14 mouse cellular contexts compared by ENCODE assay signal in genomic region chr16:10327563-10328333, GRCm38 (mm10). TPM values are rescaled to one million over a fixed set of nuclear protein-coding genes. Genes with fewer than 3 reads are reported as not detected.
DNase-seq lines count a peak whose midpoint lies in the region; ATAC-seq and TF ChIP-seq lines count a peak whose summit lies in the region.
"Had no signal": no experiment of that assay in that cellular context is flagged by ENCODE, and none has a peak within 500 bp of the region (broad histone marks: within the 10 kb centered on the region; RNA-seq: fewer than 3 reads in every experiment).

No protein-coding gene starts in this region.

- no peaks in the 10 kb centered on the region for H3K27me3 ChIP-seq in lung, embryonic 15.5 days
- H3K27me3 ChIP-seq in liver, embryonic 16.5 days (ENCODE audit: control insufficient read depth, insufficient read depth, low read depth, low read length), result no peaks in the 10 kb centered on the region
- H3K27me3 ChIP-seq in heart, embryonic 12.5 days (replicated peaks), result 0 out of 2 replicates have a peak, but pooled peaks cover 3% of the 10 kb centered on the region
- H3K27me3 ChIP-seq: forebrain, embryonic 15.5 days had no signal

- no peak overlapping the region for H3K4me3 ChIP-seq in lung, embryonic 15.5 days
- H3K4me3 ChIP-seq in liver, embryonic 16.5 days (ENCODE audit: low read depth, low read length), result no peak overlapping the region
- H3K4me3 ChIP-seq in gastrocnemius, adult 2 months, result no peak overlapping the region
- no peak overlapping the region for H3K4me3 ChIP-seq in heart, embryonic 12.5 days
- H3K4me3 ChIP-seq: forebrain, embryonic 15.5 days; midbrain, embryonic 10.5 days had no signal

- H3K9ac ChIP-seq in lung, embryonic 15.5 days, result no peak overlapping the region
- H3K9ac ChIP-seq in liver, embryonic 16.5 days (ENCODE audit: low read depth, low read length), result no peak overlapping the region
- H3K9ac ChIP-seq in heart, embryonic 12.5 days, result no peak overlapping the region
- H3K9ac ChIP-seq: forebrain, embryonic 15.5 days had no signal

- ATAC-seq in lung, embryonic 15.5 days (ENCODE audit: borderline replicate concordance, extremely low read depth, low FRiP score, low TSS enrichment), result peak; percentile 70
- peak; percentile 91 for ATAC-seq in liver, embryonic 16.5 days (ENCODE audit: low read depth)
- no peak for ATAC-seq in heart, embryonic 12.5 days (ENCODE audit: insufficient number of reproducible peaks, low FRiP score)
- ATAC-seq: forebrain, embryonic 15.5 days had no signal

- no peak for DNase-seq in lung, postnatal 25 days (ENCODE audit: low spot score)
- peak; percentile 49 to 50 for DNase-seq in kidney, postnatal 36 days
- DNase-seq in spleen, postnatal 14 days (ENCODE audit: low spot score in 2 of 2), result no peak
- DNase-seq in gastrocnemius, adult 2 months, result no peak
- no peak for DNase-seq in c-Kit-positive CD71-positive TER-119-positive erythroid progenitor cells, embryonic 14.5 days (ENCODE audit: low spot score)
- DNase-seq: adrenal gland, adult 2 months; heart, adult 18-20 months; heart, postnatal 36 days had no signal

- H3K9me3 ChIP-seq in lung, embryonic 15.5 days, result no peaks in the 10 kb centered on the region
- H3K9me3 ChIP-seq in liver, embryonic 16.5 days (replicated peaks; ENCODE audit: control insufficient read depth, low read length), result no peaks in the 10 kb centered on the region
- H3K9me3 ChIP-seq in heart, embryonic 12.5 days (replicated peaks), result no peaks in the 10 kb centered on the region
- H3K9me3 ChIP-seq: forebrain, embryonic 15.5 days; midbrain, embryonic 10.5 days had no signal

- H3K4me2 ChIP-seq in lung, embryonic 15.5 days, result no peak overlapping the region
- H3K4me2 ChIP-seq in liver, embryonic 16.5 days (ENCODE audit: low read depth, low read length), result no peak overlapping the region
- H3K4me2 ChIP-seq in heart, embryonic 12.5 days, result no peak overlapping the region
- H3K4me2 ChIP-seq: forebrain, embryonic 15.5 days had no signal

- TF ChIP-seq CTCF in gastrocnemius, adult 2 months (IDR thresholded peaks at IDR 0.05), result no peak

- 49% methylated on average over 13 of the region's 13 CpGs for WGBS in lung, embryonic 15.5 days
- 44% methylated on average over 13 of the region's 13 CpGs for WGBS in liver, embryonic 16.5 days (ENCODE audit: insufficient replicate concordance)
- 67% methylated on average over 13 of the region's 13 CpGs for WGBS in heart, embryonic 12.5 days

- H3K36me3 ChIP-seq in lung, embryonic 15.5 days, result no peaks in the 10 kb centered on the region
- H3K36me3 ChIP-seq in liver, embryonic 16.5 days (ENCODE audit: control insufficient read depth, insufficient read depth), result no peaks in the 10 kb centered on the region
- H3K36me3 ChIP-seq in heart, embryonic 12.5 days, result no peaks in the 10 kb centered on the region
- H3K36me3 ChIP-seq: forebrain, embryonic 15.5 days; midbrain, embryonic 10.5 days had no signal

- peak overlapping the region; percentile 81 for H3K27ac ChIP-seq in lung, embryonic 15.5 days
- H3K27ac ChIP-seq in liver, embryonic 16.5 days (ENCODE audit: low read length), result peak overlapping the region; percentile 51
- H3K27ac ChIP-seq in gastrocnemius, adult 2 months, result no peak overlapping the region
- H3K27ac ChIP-seq in heart, embryonic 12.5 days (ENCODE audit: poor library complexity, severe bottlenecking), result no peak overlapping the region
- H3K27ac ChIP-seq: forebrain, embryonic 15.5 days; midbrain, embryonic 10.5 days had no signal

- H3K4me1 ChIP-seq in lung, embryonic 15.5 days, result peaks cover 17% of the 10 kb centered on the region
- H3K4me1 ChIP-seq in liver, embryonic 16.5 days (ENCODE audit: control insufficient read depth, low read depth, low read length), result no peaks in the 10 kb centered on the region; the same call in 1 of the 2 replicates
- H3K4me1 ChIP-seq in heart, embryonic 12.5 days (replicated peaks), result no peaks in the 10 kb centered on the region
- H3K4me1 ChIP-seq: forebrain, embryonic 15.5 days; midbrain, embryonic 10.5 days had no signal

- intact Hi-C loops in gastrocnemius, adult 2 months (cut with DNase I), result no loop called here

RNA-seq across cellular contexts. Expression of gene Emp2, which starts 14.0 kb away (rescaled TPM):
- polyA plus RNA-seq in lung, embryonic 15.5 days (2015; fragmentation: Nextera tagmentation; extraction: Ambion mirVana), result 79.3 and 93.8 TPM in 2 replicates
- 5.8 and 6.7 TPM in 2 replicates for polyA plus RNA-seq in liver, embryonic 16.5 days (2015; fragmentation: Nextera tagmentation; extraction: Ambion mirVana)
- total RNA-seq in gastrocnemius, adult 2 months (2021), result 1 to 10 TPM; 4.2 to 6.7 TPM
- 24.2 and 25.4 TPM in 2 replicates for polyA plus RNA-seq in heart, embryonic 12.5 days (2016; fragmentation: Nextera tagmentation; extraction: Ambion mirVana)
- total RNA-seq: common myeloid progenitor, adult 5-6 weeks had no signal

Comparison
In these comparisons a context has a peak if more than half of its experiments do, and no peak if none do; other contexts are left out.
1. H3K27ac ChIP-seq: peak in lung, embryonic 15.5 days (single experiment) and liver, embryonic 16.5 days (single experiment); none in gastrocnemius, adult 2 months (single experiment) and heart, embryonic 12.5 days (single experiment).
2. DNase-seq: peak in kidney, postnatal 36 days (2 of 2); none in lung, postnatal 25 days (single experiment), spleen, postnatal 14 days (0 of 2), gastrocnemius, adult 2 months (single experiment) and c-Kit-positive CD71-positive TER-119-positive erythroid progenitor cells, embryonic 14.5 days (single experiment).